Mouse (Mus musculus) liver, postnatal 0 days (tissue): ENCODE results near the gene Cacnb1. TPM values are rescaled to one million over a fixed set of nuclear protein-coding genes. Genes with fewer than 3 reads are reported as not detected.

Experiments used
- ATAC-seq: fragments of 200-750 bp; cut with Nextera tagmentation; 2 replicates; pipeline ENCODE4 v1.8.0; 2017; ENCODE audit warnings: mild to moderate bottlenecking, moderate library complexity
- DNase-seq: peaks from one replicate; pipeline ENCODE4 v3.0.0-alpha.2; 2016
- H3K27ac ChIP-seq: fragments of 300-500 bp; sonication (generic); 2 replicates; pipeline ENCODE4 v1.5.1; 2014; ENCODE audit warnings: antibody characterized with exemption, moderate library complexity, mild to moderate bottlenecking, low read depth
- H3K27me3 ChIP-seq: fragments of 300-500 bp; sonication (generic); 2 replicates; pipeline ENCODE4 v1.6.1; 2014; ENCODE audit warnings: low read length, control low read depth, mixed read lengths; ENCODE audit not compliant: insufficient read depth
- H3K36me3 ChIP-seq: fragments of 300-500 bp; sonication (generic); replicated peaks from 2 replicates; pipeline ENCODE4 v1.6.1; 2014; ENCODE audit warnings: mild to moderate bottlenecking, control low read depth, low read length, moderate library complexity, mixed read lengths; ENCODE audit not compliant: insufficient read depth
- H3K4me1 ChIP-seq: fragments of 300-500 bp; sonication (generic); 2 replicates; pipeline ENCODE4 v1.6.1; 2014; ENCODE audit warnings: antibody characterized with exemption, mild to moderate bottlenecking, control low read depth; ENCODE audit not compliant: insufficient read depth
- H3K4me2 ChIP-seq: fragments of 300-500 bp; sonication (generic); 2 replicates; pipeline ENCODE4 v1.6.1; 2014; ENCODE audit warnings: low read depth, mild to moderate bottlenecking, low read length, moderate library complexity, mixed read lengths
- H3K4me3 ChIP-seq: fragments of 300-500 bp; sonication (generic); 2 replicates; pipeline ENCODE4 v1.5.1; 2014; ENCODE audit warnings: low read depth, low read length
- H3K9ac ChIP-seq: fragments of 300-500 bp; sonication (generic); replicated peaks from 2 replicates; pipeline ENCODE4 v1.6.1; 2014; ENCODE audit warnings: mild to moderate bottlenecking, moderate library complexity
- H3K9me3 ChIP-seq: fragments of 300-500 bp; sonication (generic); 2 replicates; pipeline ENCODE4 v1.6.1; 2016; ENCODE audit warnings: mild to moderate bottlenecking, control low read depth, low read length, mixed read lengths
- CTCF ChIP-seq: sonication (generic); IDR thresholded peaks from 2 replicates; pipeline ENCODE4 v1.5.1; 2016; ENCODE audit warnings: antibody characterized with exemption, low read depth
- EP300 ChIP-seq: IDR thresholded peaks from 2 replicates; pipeline ENCODE4 v1.6.1; 2016; ENCODE audit warnings: antibody characterized with exemption, low read depth, mild to moderate bottlenecking
- WGBS: fragments of 180-500 bp; shearing (Covaris S2); extraction: QIAGEN DNeasy Blood & Tissue Kit; methylation state at CpG from one replicate; pipeline ENCODE4 v1.1.7; 2014; ENCODE audit not compliant: insufficient replicate concordance; 5-methylcytosine and 5-hydroxymethylcytosine counted together
- polyA plus RNA-seq: library from polyadenylated mRNA; unstranded; fragments of >200 nt; fragmentation: Nextera tagmentation; extraction: Ambion mirVana; gene quantifications from 2 replicates; pipeline ENCODE4 v1.2.1, GENCODE M21; 2015

Cacnb1 gene
- polyA plus RNA-seq, 1 experiment from 2014 or later = 0.23 TPM

DNA sequence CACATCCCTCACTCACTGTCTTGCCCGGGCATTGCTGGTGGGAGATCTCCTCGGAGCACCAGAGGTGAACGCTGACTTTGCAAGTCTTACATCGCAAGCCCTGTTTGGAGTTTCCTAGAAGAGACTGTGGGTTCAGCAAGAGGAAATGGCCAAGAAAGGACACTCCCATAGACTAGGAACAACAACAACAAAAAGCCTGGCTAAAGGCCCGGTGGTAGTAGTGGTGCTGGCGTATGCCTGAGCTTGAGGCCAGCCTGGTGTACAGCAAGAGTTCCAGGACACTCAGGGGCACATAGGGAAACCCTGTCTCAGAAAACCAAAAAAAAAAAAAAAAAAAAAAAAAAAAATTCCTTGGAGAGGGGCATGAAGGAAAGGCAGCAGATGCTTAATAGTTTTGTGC, 19.9 kb upstream of the Cacnb1 start:
- Histone ChIP-seq H3K27ac (no peak overlapping the region), H3K4me1 (no peaks in the 10 kb centered on the region), H3K27me3 (no peaks in the 10 kb centered on the region), H3K4me2 (no peak overlapping the region), H3K36me3 (no peaks in the 10 kb centered on the region), H3K4me3 (no peak overlapping the region), H3K9me3 (no peaks in the 10 kb centered on the region), H3K9ac (no peak overlapping the region)
- DNase-seq (no peak), ATAC-seq (no peak)
- TF ChIP-seq CTCF (no peak), EP300 (no peak)
- WGBS = 64% methylated on average over 6 of the region's 6 CpGs

- WGBS = 67% methylated on average over 8 of the region's 8 CpGs
- H3K27ac ChIP-seq = no peak overlapping the region
- no peak for ATAC-seq
Measured at GRCm38 (mm10) chr11:98040975-98041374, 18.1 kb upstream of the Cacnb1 start.

DNA sequence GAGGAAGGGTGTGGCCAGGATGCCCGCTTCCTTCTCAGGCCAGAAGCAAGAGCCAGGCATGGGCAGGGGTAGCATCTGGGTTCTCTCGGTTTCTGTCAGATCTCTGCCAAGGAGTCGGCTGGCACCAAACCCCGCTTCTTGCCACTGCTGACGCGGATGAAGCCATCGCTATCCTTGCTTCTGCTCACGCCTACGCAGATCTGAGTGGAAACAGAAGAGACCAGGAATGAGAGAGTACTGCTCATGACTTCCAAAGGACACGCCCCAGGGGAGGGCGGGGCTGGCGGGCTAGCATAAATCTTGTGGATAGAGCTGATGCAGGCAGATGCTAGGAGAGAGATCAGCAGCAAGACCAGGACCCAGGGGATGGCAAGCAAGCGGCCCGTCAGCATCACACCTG, 15.0 kb upstream of the Cacnb1 start:
- H3K4me2 ChIP-seq = no peak overlapping the region
- ATAC-seq = no peak

More at GRCm38 (mm10) chr11:98040975-98041374, 18.1 kb upstream of the Cacnb1 start:
- TF ChIP-seq CTCF = no peak
- no peak for TF ChIP-seq EP300
- peaks cover 9% of the 10 kb centered on the region for H3K27me3 ChIP-seq
- H3K4me2 ChIP-seq = no peak overlapping the region
- H3K9ac ChIP-seq = 0 out of 2 replicates have a peak overlapping the region, but pooled peaks have one; percentile 12
- no peak overlapping the region for H3K4me3 ChIP-seq
- no peaks in the 10 kb centered on the region for H3K36me3 ChIP-seq
- H3K4me1 ChIP-seq = peaks cover under 1% of the 10 kb centered on the region; the same call in 1 of the 2 replicates
- no peaks in the 10 kb centered on the region for H3K9me3 ChIP-seq
- no peak for DNase-seq

DNA sequence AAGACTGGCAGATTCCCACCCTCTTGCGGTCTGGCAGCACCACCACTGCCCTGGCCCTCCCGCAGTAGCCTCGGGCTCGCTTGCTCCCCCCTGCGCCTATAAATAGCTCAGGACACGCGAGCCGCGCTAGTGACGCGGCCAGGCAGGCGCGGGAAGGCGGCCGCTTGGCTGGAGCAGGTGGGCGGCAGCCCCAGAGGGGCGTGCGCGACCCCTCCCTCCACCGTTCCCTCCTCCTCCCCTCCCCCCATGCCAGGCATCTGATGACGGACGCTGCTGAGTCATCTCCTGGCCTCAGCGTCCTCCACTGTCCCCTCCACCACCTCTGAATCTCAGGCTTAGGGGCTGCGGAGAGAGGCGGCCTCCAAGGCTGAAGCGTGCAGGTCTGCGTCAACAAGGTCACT, 13.1 kb upstream of the Cacnb1 start:
- H3K9ac ChIP-seq = no peak overlapping the region
- H3K4me3 ChIP-seq = peak overlapping the region; percentile 14; the same call in 1 of the 2 replicates
- no peak for DNase-seq
- WGBS = 1% methylated on average over 26 of the region's 27 CpGs
- peak overlapping the region; percentile 53; the same call in 1 of the 2 replicates for H3K4me2 ChIP-seq
- peaks cover 2% of the 10 kb centered on the region; the same call in 1 of the 2 replicates for H3K4me1 ChIP-seq
- no peak overlapping the region for H3K27ac ChIP-seq
- H3K9me3 ChIP-seq = no peaks in the 10 kb centered on the region
- TF ChIP-seq EP300 (no peak), CTCF (no peak)
- H3K27me3 ChIP-seq = peaks cover 15% of the 10 kb centered on the region
- no peak for ATAC-seq
- peaks cover 4% of the 10 kb centered on the region; the same call in 1 of the 2 replicates for H3K36me3 ChIP-seq

More for the DNA sequence above, 15.0 kb upstream of the Cacnb1 start:
- H3K36me3 ChIP-seq = no peaks in the 10 kb centered on the region
- peaks cover 2% of the 10 kb centered on the region; the same call in 1 of the 2 replicates for H3K4me1 ChIP-seq
- 64% methylated on average over 14 of the region's 14 CpGs for WGBS
- H3K9me3 ChIP-seq = no peaks in the 10 kb centered on the region
- no peak overlapping the region for H3K9ac ChIP-seq
- no peak for DNase-seq
- H3K27ac ChIP-seq = no peak overlapping the region
- TF ChIP-seq CTCF (no peak), EP300 (no peak)
- H3K27me3 ChIP-seq = peaks cover 15% of the 10 kb centered on the region
- H3K4me3 ChIP-seq = no peak overlapping the region

DNA sequence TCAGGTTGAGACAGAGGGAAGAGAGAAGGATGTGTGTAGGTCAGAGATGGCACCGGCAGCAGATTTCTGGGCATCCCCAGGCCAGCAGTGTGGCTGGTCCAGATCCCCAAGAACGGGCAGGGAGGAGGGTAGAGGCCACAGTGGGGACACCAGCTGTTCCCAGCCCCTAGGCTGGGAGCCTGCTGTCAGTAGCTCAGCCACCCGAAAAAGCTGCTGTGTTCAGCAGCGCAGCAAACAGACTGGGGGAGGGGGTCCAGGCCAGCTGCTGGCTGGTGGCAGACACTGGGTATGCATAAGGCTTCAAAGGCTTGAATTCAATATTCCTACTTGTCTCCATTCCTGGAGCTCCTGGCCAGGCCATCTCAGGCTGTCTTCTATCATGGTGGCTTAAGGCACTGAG, 12.0 kb upstream of the Cacnb1 start:
- TF ChIP-seq EP300 (no peak), CTCF (no peak)
- no peak overlapping the region for H3K27ac ChIP-seq
- peaks cover 15% of the 10 kb centered on the region for H3K27me3 ChIP-seq
- H3K4me1 ChIP-seq = peaks cover 2% of the 10 kb centered on the region; the same call in 1 of the 2 replicates
- H3K4me2 ChIP-seq = no peak overlapping the region
- H3K9me3 ChIP-seq = no peaks in the 10 kb centered on the region
- no peak overlapping the region for H3K9ac ChIP-seq
- no peak overlapping the region for H3K4me3 ChIP-seq
- ATAC-seq (no peak), DNase-seq (no peak)
- WGBS = 58% methylated on average over 4 of the region's 4 CpGs
- H3K36me3 ChIP-seq = peaks cover 15% of the 10 kb centered on the region

DNA sequence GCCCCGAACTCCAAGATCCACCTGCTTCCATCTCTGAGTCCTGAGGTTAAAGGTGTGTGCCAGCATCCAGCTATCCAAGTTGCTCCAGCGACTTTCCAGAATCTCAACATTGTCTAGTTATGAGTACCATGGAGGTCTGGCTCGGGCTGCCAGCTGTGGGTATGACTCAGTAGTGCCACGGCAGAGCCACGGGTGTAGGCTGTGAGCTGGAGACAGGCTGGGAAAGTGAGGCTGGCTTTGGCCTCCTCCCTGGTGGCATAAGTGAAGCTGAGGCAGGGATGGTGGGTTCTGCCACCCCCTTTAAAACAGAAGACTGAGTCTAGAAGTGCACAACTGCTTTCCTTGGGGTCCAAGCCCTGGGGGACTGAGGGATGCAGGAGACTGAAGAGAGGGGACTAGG, 11.2 kb upstream of the Cacnb1 start:
- H3K9ac ChIP-seq = no peak overlapping the region
- H3K27ac ChIP-seq = no peak overlapping the region
- H3K36me3 ChIP-seq = peaks cover 22% of the 10 kb centered on the region
- H3K4me2 ChIP-seq = no peak overlapping the region
- no peak for ATAC-seq
- peaks cover 2% of the 10 kb centered on the region; the same call in 1 of the 2 replicates for H3K4me1 ChIP-seq
- H3K27me3 ChIP-seq = peaks cover 15% of the 10 kb centered on the region
- TF ChIP-seq CTCF = no peak
- TF ChIP-seq EP300 = no peak
- DNase-seq = no peak
- H3K4me3 ChIP-seq = no peak overlapping the region
- no peaks in the 10 kb centered on the region for H3K9me3 ChIP-seq
- WGBS = 77% methylated on average over 5 of the region's 5 CpGs

DNA sequence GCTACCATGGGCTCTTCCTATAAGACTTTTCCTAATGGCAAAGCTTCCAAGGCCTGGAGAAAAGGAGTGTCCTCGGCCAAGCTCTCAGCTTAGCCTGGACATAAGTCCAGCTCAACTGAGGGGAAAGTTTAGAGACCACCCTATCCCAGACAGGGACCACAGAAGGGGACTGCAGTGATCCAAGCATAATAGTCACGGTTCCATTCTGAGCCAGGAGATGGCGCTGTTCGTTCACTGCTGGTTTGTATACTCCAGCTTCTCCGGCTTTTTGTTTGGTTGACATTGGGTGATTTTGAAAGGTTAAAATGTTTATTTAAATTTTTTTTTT, 8.6 kb upstream of the Cacnb1 start:
- Histone ChIP-seq H3K36me3 (peaks cover 33% of the 10 kb centered on the region), H3K4me2 (no peak overlapping the region), H3K4me1 (peaks cover 2% of the 10 kb centered on the region; the same call in 1 of the 2 replicates), H3K27ac (no peak overlapping the region), H3K27me3 (peaks cover 11% of the 10 kb centered on the region), H3K9ac (no peak overlapping the region), H3K4me3 (no peak overlapping the region), H3K9me3 (no peaks in the 10 kb centered on the region)
- peak; percentile 84 for DNase-seq
- TF ChIP-seq CTCF = peak; percentile 89
- no peak for TF ChIP-seq EP300
- ATAC-seq = no peak
- 9% methylated on average over 5 of the region's 5 CpGs for WGBS
